Mouse (Mus musculus) spleen, postnatal 36 days (tissue): ENCODE measurements around the gene Ndufs1.
"Not testable (repeated sequence)": the region's sequence is repeated elsewhere in the genome, so short reads cannot be mapped to it uniquely, and the experiment has no call there.

Source experiments
- DNase-seq, 2 experiments: peaks; one replicate each; pipeline ENCODE4 v3.0.0; 2022; ENCODE audit warnings: low spot score in 2 of 2, mixed read lengths in 1 of 2

Ndufs1 gene

GRCm38 (mm10) chr1:63176604-63177421 is at the start of gene Ndufs1, which contains the start of gene Eef1b2:
Gene Ndufs1, minus strand, starts transcription at chr1:63176833.
Gene Eef1b2, plus strand, starts transcription at chr1:63176825.
- DNase-seq, result peak; percentile 96 to 97

GRCm38 (mm10) chr1:63225890-63226289 is 49.3 kb upstream of the Ndufs1 start:
- no peak for DNase-seq

DNA sequence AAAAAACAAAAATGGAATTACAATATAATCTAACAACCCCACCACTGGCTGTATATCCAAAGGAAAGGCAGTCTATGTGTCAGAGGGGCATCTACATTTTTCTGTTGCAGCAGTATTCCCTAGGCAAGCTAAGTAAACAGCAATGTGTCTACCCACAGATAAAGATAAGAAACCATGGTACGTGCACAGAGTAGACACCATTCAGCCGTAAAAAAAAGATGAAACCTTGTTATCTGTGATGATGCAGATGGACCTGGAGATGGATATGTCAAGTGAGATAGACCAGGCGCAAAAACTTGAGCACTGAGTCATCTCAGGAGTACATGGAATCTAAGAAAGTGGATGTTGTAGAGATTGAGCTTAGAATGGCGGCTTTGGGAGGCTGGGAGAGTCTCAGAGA is 48.4 kb upstream of the Ndufs1 start:
- DNase-seq, result no peak

- no peak for DNase-seq
Measured at GRCm38 (mm10) chr1:63219277-63219676, 42.6 kb upstream of the Ndufs1 start.

GRCm38 (mm10) chr1:63214631-63215030 is 38.0 kb upstream of the Ndufs1 start:
- DNase-seq, result no peak

DNA sequence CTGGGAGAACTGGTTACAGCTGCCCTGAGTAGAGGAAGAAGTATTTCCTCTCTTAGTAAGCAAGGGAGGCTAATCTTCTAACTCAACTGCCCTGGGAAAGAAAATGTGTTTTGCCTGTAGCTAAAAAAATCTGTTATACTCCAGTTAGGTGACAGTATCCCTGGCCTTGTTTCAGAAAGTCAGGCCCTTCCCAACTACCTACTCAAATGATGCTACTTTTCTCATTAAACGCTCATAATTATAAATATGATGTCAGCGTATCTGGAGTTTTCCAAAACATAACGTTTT is 37.6 kb upstream of the Ndufs1 start, which contains the start of gene Gpr1:
Gene Gpr1, minus strand, starts transcription at position 273 of the 288 bp plus-strand sequence.
- no peak for DNase-seq

GRCm38 (mm10) chr1:63213478-63214270 is 37.0 kb upstream of the Ndufs1 start:
- no peak for DNase-seq

GRCm38 (mm10) chr1:63209861-63210529 is 33.4 kb upstream of the Ndufs1 start:
- DNase-seq, result no peak

DNA sequence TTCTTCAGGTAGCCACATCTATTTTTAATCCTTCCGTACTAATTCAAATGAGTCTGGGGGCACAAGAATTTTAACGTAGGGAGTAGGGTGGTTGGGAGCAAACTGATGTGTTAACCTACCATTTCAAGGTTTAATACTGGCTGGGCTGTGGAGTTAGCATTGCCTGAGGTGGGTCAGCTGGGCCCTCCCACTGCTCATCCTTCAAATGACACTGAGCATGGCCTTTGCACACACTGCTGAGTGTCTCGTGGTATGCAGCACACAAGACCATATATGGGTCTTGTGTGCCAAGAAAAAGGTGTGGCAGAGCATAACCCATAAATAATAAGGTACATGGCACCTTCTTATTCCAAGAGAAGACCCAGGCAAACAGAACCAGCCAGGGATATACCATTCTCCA is 31.0 kb upstream of the Ndufs1 start:
- DNase-seq, result no peak

DNA sequence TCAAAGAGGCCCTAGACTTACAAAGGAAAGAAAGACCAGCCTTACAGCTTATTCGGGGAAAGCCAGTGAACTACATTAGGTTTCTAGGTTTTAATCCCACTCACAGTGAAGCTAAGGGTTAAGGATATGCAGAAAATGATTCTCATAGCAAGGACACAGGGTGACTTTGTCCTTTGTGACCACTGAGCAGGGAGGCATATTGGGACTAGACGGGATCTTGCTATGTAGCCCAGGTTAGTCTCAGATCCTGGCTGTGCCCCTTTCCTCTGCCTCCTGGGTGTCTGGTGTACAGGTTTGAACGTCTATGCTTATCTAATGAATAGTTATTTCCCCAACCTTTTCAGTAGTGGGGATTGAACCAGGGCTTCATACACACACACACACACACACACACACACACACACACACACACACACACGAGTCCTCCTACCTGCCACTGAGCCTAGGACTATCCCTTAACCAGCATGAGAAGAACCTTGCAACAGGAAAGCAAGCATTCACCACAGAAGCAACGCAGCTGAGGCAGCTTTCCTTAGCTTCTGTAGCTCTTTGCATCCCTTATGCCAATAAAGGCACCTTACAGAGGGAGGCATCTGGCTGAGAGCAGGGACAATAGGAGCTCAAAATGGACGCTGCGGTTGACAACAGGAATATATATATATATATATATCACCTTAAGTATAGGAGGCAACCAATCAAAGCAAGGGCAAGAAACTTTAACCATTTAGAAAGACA is 28.2 kb upstream of the Ndufs1 start:
- DNase-seq, result no peak

- DNase-seq, result no peak
Measured at GRCm38 (mm10) chr1:63203950-63204659, 27.5 kb upstream of the Ndufs1 start.

GRCm38 (mm10) chr1:63203471-63203870 is 26.8 kb upstream of the Ndufs1 start:
- DNase-seq, result no peak

DNA sequence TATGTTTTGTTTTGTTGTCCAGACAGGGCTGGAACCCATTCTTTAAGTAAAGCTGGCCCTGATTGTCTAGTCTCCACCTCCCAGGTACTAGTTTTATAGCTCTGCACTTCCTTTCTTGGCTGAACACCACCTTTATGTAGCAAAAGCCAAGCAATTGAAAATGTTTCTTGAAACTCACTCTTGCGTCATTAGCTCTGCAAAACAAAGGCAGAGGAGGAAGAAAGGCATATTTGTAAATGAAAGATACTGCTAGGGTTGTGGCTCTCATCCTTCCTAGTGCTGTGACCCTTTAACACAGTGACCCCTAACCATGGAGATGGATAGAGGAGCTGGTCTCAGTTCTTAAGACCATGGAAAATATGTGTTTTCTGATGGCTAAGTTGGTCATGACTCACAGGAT is 25.0 kb upstream of the Ndufs1 start:
- no peak for DNase-seq

DNA sequence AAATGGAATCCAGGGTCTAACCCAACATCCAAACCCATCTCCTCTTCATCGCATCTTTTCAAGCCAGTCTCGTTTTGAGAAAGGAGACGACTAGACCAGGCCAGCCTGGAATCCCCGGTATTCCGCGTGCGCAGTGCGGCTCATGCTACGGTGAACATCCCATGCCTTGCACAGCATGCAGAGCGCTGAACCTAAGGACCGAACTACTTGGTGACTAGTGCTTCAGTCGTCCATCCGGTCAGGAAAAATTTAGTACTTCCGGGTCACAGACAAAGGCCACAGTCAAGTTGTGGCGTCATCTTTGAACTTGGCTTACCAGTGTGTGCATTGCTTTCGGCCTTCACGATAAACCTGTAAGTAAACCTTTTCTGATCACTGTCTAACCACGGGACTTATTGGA is 23.7 kb upstream of the Ndufs1 start:
- no peak for DNase-seq

GRCm38 (mm10) chr1:63199387-63199786 is 22.8 kb upstream of the Ndufs1 start:
- DNase-seq, result no peak

DNA sequence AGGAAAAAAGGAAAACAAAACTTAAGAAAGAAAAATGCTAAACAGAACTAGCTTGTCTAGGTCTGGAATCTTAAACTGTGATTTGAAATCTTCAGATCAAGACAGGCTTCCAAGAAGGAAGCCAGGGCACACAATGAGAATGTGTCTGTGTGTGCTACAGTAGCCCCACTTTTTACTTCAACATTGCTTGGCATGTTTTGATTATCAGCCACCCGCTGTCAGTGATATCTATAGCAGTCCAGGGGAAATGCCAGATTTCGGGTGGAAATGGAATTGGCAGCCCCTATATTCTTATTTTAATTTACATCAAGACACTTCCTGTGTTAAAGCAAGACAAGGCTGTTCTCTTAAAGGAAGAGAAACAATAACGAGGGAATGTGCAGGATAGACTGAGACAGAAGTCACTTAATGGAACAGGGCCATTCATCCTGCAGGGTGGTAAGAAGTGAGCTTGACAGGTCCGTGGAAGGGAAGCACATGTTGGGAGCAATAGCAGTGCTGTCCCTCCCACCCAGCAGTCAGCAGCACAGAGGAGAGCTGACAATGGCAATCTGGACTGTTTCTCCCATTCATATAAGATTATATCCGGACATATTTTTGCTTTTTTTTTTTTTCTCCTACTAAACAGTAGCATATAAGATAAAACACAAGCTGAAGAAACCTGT is 19.3 kb upstream of the Ndufs1 start:
- no peak for DNase-seq

DNA sequence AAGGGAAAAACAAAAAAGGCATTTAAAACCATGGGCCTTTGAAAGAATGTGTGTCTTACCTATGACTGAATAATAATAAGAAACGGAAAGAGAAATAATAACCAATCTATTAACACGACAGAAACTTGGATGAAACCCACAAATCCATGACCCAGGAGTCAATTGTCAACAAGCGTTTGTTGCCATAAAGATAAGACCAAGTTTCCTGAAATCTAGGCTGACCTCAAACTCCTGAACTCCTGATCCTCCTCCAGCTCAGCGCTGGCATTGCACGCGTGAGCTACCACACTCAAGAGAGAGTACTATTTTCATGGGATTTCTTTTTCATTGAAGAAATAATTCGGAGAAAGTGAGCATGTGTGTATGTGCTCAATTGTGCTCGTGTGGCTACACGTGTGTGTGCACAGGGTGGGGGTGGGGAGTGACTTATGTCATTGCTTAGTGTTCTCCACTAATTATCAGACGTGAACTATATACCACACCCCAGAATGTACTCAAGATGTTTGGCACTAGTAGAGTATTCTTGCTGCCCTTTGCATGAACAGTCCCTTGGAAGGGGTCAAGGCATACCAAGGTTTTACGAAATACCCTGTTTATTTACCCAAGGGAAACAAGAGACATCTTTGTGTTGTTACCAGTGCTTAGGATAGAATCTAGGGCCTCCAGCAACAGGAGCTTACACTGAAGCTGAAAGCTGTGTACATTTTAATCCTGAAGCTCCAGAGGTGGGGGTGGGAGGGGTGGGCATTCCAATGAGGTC is 15.9 kb upstream of the Ndufs1 start:
- no peak for DNase-seq

GRCm38 (mm10) chr1:63190851-63191250 is 14.2 kb upstream of the Ndufs1 start:
- DNase-seq, result no peak

- no peak for DNase-seq
Measured at GRCm38 (mm10) chr1:63188536-63188935, 11.9 kb upstream of the Ndufs1 start.

DNA sequence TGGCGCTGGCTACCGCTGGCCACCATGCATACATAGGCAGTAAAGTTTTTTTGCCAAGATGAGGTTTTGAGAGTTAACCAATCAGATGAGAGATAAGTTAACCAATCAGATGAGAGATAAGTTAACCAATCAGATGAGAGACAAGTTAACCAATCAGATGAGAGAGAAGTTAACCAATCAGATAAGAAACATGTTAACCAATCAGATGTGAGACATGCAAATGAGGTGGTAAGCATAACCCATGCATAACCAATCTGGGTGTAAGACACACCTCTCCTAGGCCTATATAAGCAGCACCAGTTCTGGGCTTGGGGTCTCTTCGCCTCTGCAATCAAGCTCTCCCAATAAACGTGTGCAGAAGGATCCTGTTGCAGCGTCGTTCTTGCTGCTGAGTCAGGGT is 8.8 kb upstream of the Ndufs1 start:
- DNase-seq, result not testable (repeated sequence)
